Mouse (Mus musculus): ENCODE data around the gene Gpr21.

GRCm38 (mm10) chr2:37516030-37516710, at the start of gene Gpr21:
- TF ChIP-seq EP300 (IDR thresholded peaks at IDR 0.05; ENCODE audit: insufficient read depth, low read depth, low read length) (no peak), CTCF (IDR thresholded peaks at IDR 0.05) (no peak)

Data from heart, adult 2 months (tissue).